In genomic region chrX:70953022-70953421, GRCm38 (mm10) we compare ENCODE assay signal across 22 mouse cellular contexts.
A peak's percentile ranks its signal among the peaks of the same experiment; 100 is the strongest.
DNase-seq lines count a peak whose midpoint lies in the region; ATAC-seq and TF ChIP-seq lines count a peak whose summit lies in the region.
"Had no signal": no experiment of that assay in that cellular context is flagged by ENCODE, and none has a peak within 500 bp of the region (broad histone marks: within the 10 kb centered on the region; RNA-seq: fewer than 3 reads in every experiment).

No protein-coding gene starts in this region.

- no peak for TF ChIP-seq CTCF in small intestine, adult 2 months (IDR thresholded peaks at IDR 0.05; ENCODE audit: extremely low read depth, insufficient read length, insufficient replicate concordance, low read depth, low read length)

- TF ChIP-seq POLR2A in small intestine, adult 2 months (IDR thresholded peaks at IDR 0.05; ENCODE audit: low read depth, low read length): no peak

- no peaks in the 10 kb centered on the region for H3K9me3 ChIP-seq in intestine, embryonic 16.5 days (ENCODE audit: control insufficient read depth, low read length)
- H3K9me3 ChIP-seq: embryonic facial prominence, embryonic 13.5 days; embryonic facial prominence, embryonic 15.5 days; forebrain, embryonic 10.5 days; forebrain, embryonic 12.5 days had no signal

- H3K36me3 ChIP-seq in intestine, embryonic 16.5 days (ENCODE audit: control insufficient read depth, insufficient read depth, low read length): no peaks in the 10 kb centered on the region
- H3K36me3 ChIP-seq in small intestine, adult 2 months (ENCODE audit: control insufficient read depth, insufficient read depth, low read length): no peaks in the 10 kb centered on the region
- H3K36me3 ChIP-seq: embryonic facial prominence, embryonic 13.5 days; embryonic facial prominence, embryonic 15.5 days; forebrain, embryonic 10.5 days; forebrain, embryonic 12.5 days had no signal

- no peaks in the 10 kb centered on the region for H3K4me1 ChIP-seq in intestine, embryonic 16.5 days (ENCODE audit: control insufficient read depth, insufficient read depth, low read length)
- H3K4me1 ChIP-seq in small intestine, adult 2 months (ENCODE audit: control insufficient read depth, insufficient read depth, insufficient read length, low read length): peaks cover 2% of the 10 kb centered on the region; the same call in 1 of the 2 replicates
- H3K4me1 ChIP-seq: embryonic facial prominence, embryonic 13.5 days; embryonic facial prominence, embryonic 15.5 days; forebrain, embryonic 10.5 days; forebrain, embryonic 12.5 days had no signal

- WGBS in intestine, embryonic 16.5 days: 56% methylated on average over 3 of the region's 3 CpGs
- WGBS in small intestine, adult 2 months: 34% methylated on average over 3 of the region's 3 CpGs

- H3K9ac ChIP-seq in intestine, embryonic 16.5 days (ENCODE audit: low read depth, low read length): no peak overlapping the region
- H3K9ac ChIP-seq: embryonic facial prominence, embryonic 13.5 days; embryonic facial prominence, embryonic 15.5 days; forebrain, embryonic 12.5 days had no signal

- H3K4me2 ChIP-seq in intestine, embryonic 16.5 days (ENCODE audit: low read depth, low read length): no peak overlapping the region
- H3K4me2 ChIP-seq: embryonic facial prominence, embryonic 13.5 days; embryonic facial prominence, embryonic 15.5 days; forebrain, embryonic 12.5 days had no signal

- ATAC-seq in intestine, embryonic 16.5 days: peak; percentile 79
- ATAC-seq: forebrain, embryonic 14.5 days; forebrain, embryonic 16.5 days had no signal

- H3K4me3 ChIP-seq in intestine, embryonic 16.5 days (ENCODE audit: low read length): no peak overlapping the region
- no peak overlapping the region for H3K4me3 ChIP-seq in small intestine, adult 2 months (ENCODE audit: low read depth, low read length)
- H3K4me3 ChIP-seq: embryonic facial prominence, embryonic 13.5 days; embryonic facial prominence, embryonic 15.5 days; erythroblast, embryonic 14.5 days; forebrain, embryonic 10.5 days; forebrain, embryonic 12.5 days had no signal

- no peaks in the 10 kb centered on the region for H3K27me3 ChIP-seq in intestine, embryonic 16.5 days (replicated peaks; ENCODE audit: control insufficient read depth, insufficient read depth, low read length)
- no peaks in the 10 kb centered on the region for H3K27me3 ChIP-seq in small intestine, adult 2 months (ENCODE audit: control insufficient read depth, insufficient read depth, low read length)
- H3K27me3 ChIP-seq: embryonic facial prominence, embryonic 15.5 days; forebrain, embryonic 12.5 days had no signal

- peak; percentile 25 for DNase-seq in 3T3-L1 (ENCODE audit: low read depth, low spot score)
- no peak for DNase-seq in heart, adult 8-10 months (ENCODE audit: low spot score)
- no peak for DNase-seq in kidney, adult 9 months
- DNase-seq in embryo, embryonic 10 days (ENCODE audit: low spot score): no peak
- DNase-seq: adrenal gland, adult 8-10 months; adrenal gland, postnatal 14 days; adrenal gland, postnatal 36 days; cerebellum, adult 11-12 months; cerebellum, adult 2 months; cerebellum, adult 9-10 months; cerebellum, postnatal 10 days; cerebellum, postnatal 25 days; embryo, embryonic 11 days had no signal

- no peak overlapping the region for H3K27ac ChIP-seq in intestine, embryonic 16.5 days (ENCODE audit: low read length)
- peak overlapping the region; percentile 62; the same call in 1 of the 2 replicates for H3K27ac ChIP-seq in small intestine, adult 2 months (ENCODE audit: insufficient read depth, low read depth, low read length)
- H3K27ac ChIP-seq: embryonic facial prominence, embryonic 13.5 days; embryonic facial prominence, embryonic 15.5 days; forebrain, embryonic 10.5 days; forebrain, embryonic 12.5 days had no signal
